Mouse (Mus musculus) spleen, adult 2 months (tissue): ENCODE data around the gene Pfkfb2. TPM values are rescaled to one million over a fixed set of nuclear protein-coding genes. Genes with fewer than 3 reads are reported as not detected.

ENCODE experiments used
- DNase-seq, 2 experiments: peaks; one replicate each; pipeline versions ENCODE4 v3.0.0 to v3.0.0-alpha.2; 2012 to 2021; ENCODE audit warnings: low spot score in 2 of 2, low read depth in 1 of 2
- H3K27ac ChIP-seq: fragments of 200-500 bp; 2 replicates; pipeline ENCODE4 v1.5.1; 2012; ENCODE audit warnings: low read length, inconsistent platforms; ENCODE audit not compliant: insufficient read depth
- H3K27me3 ChIP-seq: fragments of 200-500 bp; 2 replicates; pipeline ENCODE4 v1.6.1; 2012; ENCODE audit warnings: mild to moderate bottlenecking, moderate library complexity, low read length, inconsistent platforms; ENCODE audit not compliant: control insufficient read depth, insufficient read depth
- H3K36me3 ChIP-seq: fragments of 200-500 bp; 2 replicates; pipeline ENCODE4 v1.6.1; 2012; ENCODE audit warnings: mild to moderate bottlenecking, low read length, inconsistent platforms; ENCODE audit not compliant: control insufficient read depth, insufficient read depth
- H3K4me1 ChIP-seq: fragments of 200-500 bp; 2 replicates; pipeline ENCODE4 v1.6.1; 2011; ENCODE audit warnings: inconsistent platforms; ENCODE audit not compliant: control insufficient read depth, insufficient read depth, insufficient read length
- H3K4me3 ChIP-seq: fragments of 200-500 bp; 2 replicates; pipeline ENCODE4 v1.5.1; 2011; ENCODE audit warnings: mild to moderate bottlenecking, inconsistent platforms; ENCODE audit not compliant: insufficient read depth, insufficient read length; ENCODE audit errors: extremely low read depth
- CTCF ChIP-seq: fragments of 200-500 bp; IDR thresholded peaks from 2 replicates; pipeline ENCODE4 v1.5.1; 2011; ENCODE audit warnings: mild to moderate bottlenecking, inconsistent platforms; ENCODE audit not compliant: insufficient read depth, insufficient read length, insufficient replicate concordance; ENCODE audit errors: extremely low read depth
- POLR2A ChIP-seq: fragments of 200-500 bp; IDR thresholded peaks from 2 replicates; pipeline ENCODE4 v1.6.1; 2011; ENCODE audit warnings: low read depth, low read length, inconsistent platforms
- WGBS: fragments of 180-500 bp; shearing (Covaris S2); methylation state at CpG from one replicate; pipeline ENCODE4 v1.1.7; 2018; 5-methylcytosine and 5-hydroxymethylcytosine counted together
- polyA plus RNA-seq: library from polyadenylated mRNA; depleted of rRNA; stranded (reverse); fragments of >200 nt; gene quantifications from 2 replicates; pipeline ENCODE4 v1.2.3, GENCODE M21; 2012

Pfkfb2 gene
- polyA plus RNA-seq, 1 experiment: 5.3 TPM

DNA sequence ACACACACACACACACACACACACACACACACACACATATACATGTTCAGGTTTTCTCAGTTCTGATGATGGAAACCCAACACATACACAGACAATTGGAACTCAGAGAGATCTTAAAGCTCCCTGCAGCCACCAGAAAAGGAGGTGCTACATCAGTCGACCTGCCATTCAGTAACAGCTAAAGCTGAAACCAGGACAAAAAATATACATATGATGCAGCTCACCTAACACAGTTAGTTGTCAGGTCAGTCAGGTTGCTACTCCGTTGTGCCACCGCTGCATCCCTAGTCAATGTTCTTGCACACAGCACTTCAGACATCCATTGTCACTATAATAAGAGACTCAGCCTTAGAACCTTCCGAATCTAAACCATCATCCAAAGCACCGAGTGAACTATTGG is 15.9 kb upstream of the Pfkfb2 start:
- no peak for TF ChIP-seq POLR2A
- TF ChIP-seq CTCF: no peak
- Histone ChIP-seq H3K4me3 (no peak overlapping the region), H3K36me3 (no peaks in the 10 kb centered on the region), H3K4me1 (no peaks in the 10 kb centered on the region), H3K27me3 (no peaks in the 10 kb centered on the region), H3K27ac (no peak overlapping the region)
- 93% methylated on average over 5 of the region's 5 CpGs for WGBS
- DNase-seq: no peak

DNA sequence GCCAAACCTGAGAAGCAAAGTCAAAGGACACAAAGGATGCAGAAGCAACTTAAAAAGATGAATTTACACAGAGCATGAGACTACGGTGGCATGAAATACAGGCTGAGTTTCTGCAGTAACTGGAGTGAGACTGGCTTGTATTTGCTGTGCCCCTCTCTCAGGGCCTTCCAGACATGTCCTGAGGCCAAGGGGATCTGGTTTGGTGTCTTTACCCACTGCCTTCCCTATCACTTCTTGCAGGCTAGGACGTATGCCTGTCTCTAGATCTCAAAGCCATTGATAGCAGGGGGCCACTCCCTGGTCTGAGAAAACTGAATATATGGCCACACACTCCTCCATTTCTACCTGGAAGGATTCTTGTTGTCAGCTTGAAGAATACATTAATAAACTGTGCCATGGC is 15.2 kb upstream of the Pfkfb2 start:
- TF ChIP-seq CTCF: no peak
- no peak for TF ChIP-seq POLR2A
- Histone ChIP-seq H3K27ac (no peak overlapping the region), H3K36me3 (no peaks in the 10 kb centered on the region), H3K4me1 (no peaks in the 10 kb centered on the region), H3K4me3 (no peak overlapping the region), H3K27me3 (no peaks in the 10 kb centered on the region)
- no peak for DNase-seq
- WGBS: 69% methylated on average over 2 of the region's 2 CpGs

DNA sequence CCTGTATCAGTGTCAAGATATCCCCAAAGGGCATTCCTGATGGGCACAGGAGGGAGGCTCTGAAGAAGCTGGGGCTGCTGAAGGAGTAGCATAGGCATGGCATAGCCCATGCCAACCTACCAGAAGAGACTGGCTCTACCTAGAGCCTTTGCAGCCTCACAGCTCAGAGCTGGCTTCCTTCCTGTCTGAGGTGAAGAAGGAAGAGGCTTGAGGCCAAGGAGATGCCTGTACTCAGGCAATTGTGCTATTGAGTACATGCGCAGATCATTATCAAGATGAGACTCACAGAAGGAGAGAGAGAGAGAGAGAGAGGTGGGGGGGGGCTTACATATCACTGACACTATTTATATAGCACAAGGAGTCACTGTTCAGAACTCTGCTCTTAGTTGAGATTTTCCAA is 14.7 kb upstream of the Pfkfb2 start:
- Histone ChIP-seq H3K4me3 (no peak overlapping the region), H3K27me3 (no peaks in the 10 kb centered on the region), H3K4me1 (no peaks in the 10 kb centered on the region), H3K36me3 (no peaks in the 10 kb centered on the region), H3K27ac (no peak overlapping the region)
- DNase-seq: no peak
- 50% methylated on average over 1 of the region's 1 CpGs for WGBS
- TF ChIP-seq CTCF: no peak
- TF ChIP-seq POLR2A: no peak

GRCm38 (mm10) chr1:130742201-130742600 is 13.1 kb upstream of the Pfkfb2 start:
- H3K4me1 ChIP-seq: no peaks in the 10 kb centered on the region
- H3K4me3 ChIP-seq: no peak overlapping the region
- H3K36me3 ChIP-seq: no peaks in the 10 kb centered on the region
- whole genome bisulfite sequencing: 94% methylated on average over 7 of the region's 7 CpGs
- H3K27me3 ChIP-seq: no peaks in the 10 kb centered on the region
- no peak for TF ChIP-seq CTCF
- TF ChIP-seq POLR2A: no peak
- DNase-seq: no peak
- H3K27ac ChIP-seq: no peak overlapping the region

- DNase-seq: no peak
- Histone ChIP-seq H3K4me1 (no peaks in the 10 kb centered on the region), H3K27me3 (no peaks in the 10 kb centered on the region), H3K4me3 (no peak overlapping the region), H3K27ac (peak overlapping the region; percentile 45), H3K36me3 (no peaks in the 10 kb centered on the region)
- WGBS: 34% methylated on average over 15 of the region's 15 CpGs
- TF ChIP-seq CTCF: no peak
- no peak for TF ChIP-seq POLR2A
Observed at GRCm38 (mm10) chr1:130740781-130741720, 12.0 kb upstream of the Pfkfb2 start.

DNA sequence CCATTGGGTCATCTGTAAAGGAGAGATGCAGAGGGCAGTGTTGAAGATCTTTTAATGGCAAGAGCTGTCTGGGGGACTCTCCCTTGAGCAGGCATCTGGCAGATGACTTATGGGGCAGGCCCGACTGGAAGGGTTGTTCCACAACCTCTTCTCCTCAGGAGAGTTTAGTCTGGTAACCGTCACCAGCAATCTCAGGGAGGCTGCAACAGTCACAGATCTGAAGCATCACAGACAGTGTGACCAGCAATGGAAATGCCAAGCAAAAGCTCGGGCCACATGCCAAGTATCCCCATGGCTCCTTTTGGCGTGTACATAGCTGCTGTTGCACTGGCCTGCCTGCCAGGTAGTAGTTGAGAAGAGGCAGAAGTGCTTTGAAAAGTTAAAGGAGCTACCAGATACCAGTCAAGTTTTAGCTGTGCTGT is 11.2 kb upstream of the Pfkfb2 start:
- H3K36me3 ChIP-seq: no peaks in the 10 kb centered on the region
- TF ChIP-seq CTCF (no peak), POLR2A (no peak)
- H3K27me3 ChIP-seq: no peaks in the 10 kb centered on the region
- H3K4me3 ChIP-seq: no peak overlapping the region
- WGBS: 73% methylated on average over 4 of the region's 4 CpGs
- peak overlapping the region; percentile 20; the same call in 1 of the 2 replicates for H3K27ac ChIP-seq
- no peak for DNase-seq
- H3K4me1 ChIP-seq: no peaks in the 10 kb centered on the region

DNA sequence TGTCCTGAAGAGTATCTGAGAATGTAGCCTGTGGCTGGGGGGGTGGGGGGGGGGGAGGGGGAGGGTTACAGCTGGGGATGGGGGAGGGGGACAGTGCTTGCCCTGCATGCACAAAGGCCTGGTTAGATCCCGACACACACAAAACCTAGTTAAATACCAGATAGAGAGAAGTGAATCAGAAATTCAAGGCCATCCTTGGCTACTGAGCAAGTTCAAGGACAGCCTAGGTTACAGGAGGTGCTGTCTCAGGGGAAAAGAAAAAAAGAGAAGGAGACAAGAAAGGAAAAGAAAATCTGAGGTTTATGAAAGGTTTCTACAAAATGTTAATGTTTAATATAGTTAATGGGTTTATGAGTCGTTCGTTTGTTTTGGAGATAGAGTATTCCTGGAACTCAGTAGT is 10.6 kb upstream of the Pfkfb2 start:
- DNase-seq: no peak
- Histone ChIP-seq H3K27ac (no peak overlapping the region), H3K4me3 (no peak overlapping the region), H3K36me3 (no peaks in the 10 kb centered on the region), H3K27me3 (no peaks in the 10 kb centered on the region), H3K4me1 (no peaks in the 10 kb centered on the region)
- 78% methylated on average over 3 of the region's 3 CpGs for WGBS
- TF ChIP-seq CTCF: no peak
- no peak for TF ChIP-seq POLR2A
